In genomic region chr16:10812865-10813371, GRCm38 (mm10) we compare ENCODE assay signal across 38 mouse cellular contexts. TPM values are rescaled to one million over a fixed set of nuclear protein-coding genes. Genes with fewer than 3 reads are reported as not detected.
DNase-seq lines count a peak whose midpoint lies in the region; ATAC-seq lines count a peak whose summit lies in the region.
"Had no signal": no experiment of that assay in that cellular context is flagged by ENCODE, and none has a peak within 500 bp of the region (broad histone marks: within the 10 kb centered on the region; RNA-seq: fewer than 3 reads in every experiment).

Gene Gm11172 (plus strand): TSS chr16:10812915.

- peak; percentile 56 for DNase-seq in thymus, postnatal 0 days (ENCODE audit: low spot score)
- no peak for DNase-seq in thymus, postnatal 36 days
- peak; percentile 51 for DNase-seq in naive thymus-derived CD4-positive, alpha-beta T cell, adult 2 months (ENCODE audit: low read depth)
- DNase-seq in frontal cortex, postnatal 25 days (ENCODE audit: low spot score in 2 of 2) = no peak
- DNase-seq in cerebellum, postnatal 4 days (ENCODE audit: low spot score in 2 of 2) = no peak
- DNase-seq: adrenal gland, postnatal 14 days; cerebellum, adult 11 months; cerebellum, adult 9-10 months; gastrocnemius, postnatal 25 days; heart, adult 18-20 months; heart, postnatal 36 days; kidney, adult 2 months; kidney, postnatal 36 days; liver, embryonic 13.5 days; lung, adult 18-20 months; lung, postnatal 4 days had no signal

- peak; percentile 48 for ATAC-seq in CD4-positive, CD25-positive, alpha-beta regulatory T cell, adult 4 months
- peak; percentile 19 to 29; a peak in 1 of 4 replicates for ATAC-seq in hematopoietic stem cell, adult 5-6 weeks (replicated peaks in 1 of 2; ENCODE audit: insufficient read depth in 1 of 2, low FRiP score in 2 of 2, low TSS enrichment in 1 of 2, low read depth in 1 of 2, poor library complexity in 2 of 2, severe bottlenecking in 2 of 2)
- ATAC-seq: forebrain, embryonic 13.5 days; intestine, embryonic 15.5 days; lung, postnatal 0 days; midbrain, embryonic 15.5 days had no signal

RNA-seq across cellular contexts. Expression of gene Gm11172, which starts in this region (rescaled TPM):
- not detected in 2 replicates for polyA plus RNA-seq in thymus, postnatal 0 days (2015; fragmentation: Nextera tagmentation; extraction: Ambion mirVana)
- polyA plus RNA-seq in CD4-positive, CD25-positive, alpha-beta regulatory T cell, adult 4 months (2017; shearing (Covaris generic)) = not detected
- not detected in 2 replicates for total RNA-seq in hematopoietic stem cell, adult 5-6 weeks (2017)
- total RNA-seq: adrenal gland, postnatal 14 days; G1E; gastrocnemius, adult 18-20 months; gastrocnemius, postnatal 25 days; heart, adult 18-20 months; heart, postnatal 36 days; layer of hippocampus, adult 2 months; layer of hippocampus, postnatal 25 days; left cerebral cortex, adult 8-10 months; left cerebral cortex, postnatal 36 days had no signal
- polyA plus RNA-seq: cortical plate, adult 2 months; embryonic facial prominence, embryonic 10.5 days; embryonic facial prominence, embryonic 15.5 days; forebrain, embryonic 13.5 days; G1E; heart, embryonic 11.5 days; heart, embryonic 16.5 days; hindbrain, embryonic 14.5 days; intestine, embryonic 15.5 days; kidney, adult 2 months; kidney, embryonic 16.5 days; limb, embryonic 14.5 days; liver, embryonic 13.5 days; lung, postnatal 0 days; midbrain, embryonic 15.5 days; neural tube, embryonic 12.5 days; testis, adult 2 months had no signal

Comparison
In these comparisons a context has a peak if more than half of its experiments do, and no peak if none do; other contexts are left out.
1. Peak in DNase-seq in thymus, postnatal 0 days; RNA of the gene not detected or under 1 TPM.
2. Peak in ATAC-seq in CD4-positive, CD25-positive, alpha-beta regulatory T cell, adult 4 months; RNA of the gene not detected or under 1 TPM.
3. Peak in ATAC-seq in hematopoietic stem cell, adult 5-6 weeks; RNA of the gene not detected or under 1 TPM.